Mouse (Mus musculus) lung, postnatal 4 days (tissue): ENCODE measurements around the gene Cntrl.

Source experiments
- DNase-seq, 2 experiments: peaks; one replicate each; pipeline ENCODE4 v3.0.0; 2021

Gene Cntrl

GRCm38 (mm10) chr2:35109141-35109923 lies at the start of gene Cntrl:
Gene Cntrl, plus strand, starts transcription at chr2:35109492.
- DNase-seq: peak; percentile 96 to 97

GRCm38 (mm10) chr2:35060256-35060655 lies 49.0 kb upstream of the Cntrl start:
- no peak for DNase-seq

GRCm38 (mm10) chr2:35060897-35061296 lies 48.4 kb upstream of the Cntrl start:
- DNase-seq: no peak

DNA sequence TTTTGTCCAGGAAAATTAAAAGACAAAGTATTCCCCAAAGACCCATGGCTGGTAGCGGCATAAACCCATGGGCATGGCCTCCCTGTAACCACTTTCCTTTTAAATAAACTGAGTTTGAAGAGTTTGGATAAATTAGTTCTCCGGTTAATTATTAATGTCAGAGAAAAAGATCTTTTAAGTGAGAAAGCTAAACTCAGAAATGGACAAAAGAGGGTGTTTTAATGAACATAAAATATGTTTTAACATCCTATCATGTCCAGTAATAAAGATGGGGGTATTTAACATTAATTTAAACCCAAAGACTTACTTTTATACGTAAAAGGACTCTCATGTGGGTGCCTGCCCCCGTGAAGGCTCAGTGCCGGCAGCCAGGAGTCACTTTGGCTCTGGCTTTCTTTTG lies 48.0 kb upstream of the Cntrl start, which contains the start of gene Hc:
Gene Hc, minus strand, starts transcription at position 101 of the 400 bp plus-strand sequence.
- no peak for DNase-seq

GRCm38 (mm10) chr2:35063333-35064030 lies 45.8 kb upstream of the Cntrl start:
- no peak for DNase-seq

- DNase-seq: no peak
Measured at GRCm38 (mm10) chr2:35066525-35067082, 42.7 kb upstream of the Cntrl start.

GRCm38 (mm10) chr2:35067117-35067516 lies 42.2 kb upstream of the Cntrl start:
- no peak for DNase-seq

GRCm38 (mm10) chr2:35069124-35069523 lies 40.2 kb upstream of the Cntrl start:
- DNase-seq: no peak

- DNase-seq: no peak
Measured at GRCm38 (mm10) chr2:35070275-35070674, 39.0 kb upstream of the Cntrl start.

GRCm38 (mm10) chr2:35072547-35072946 lies 36.7 kb upstream of the Cntrl start:
- no peak for DNase-seq

- DNase-seq: no peak
Measured at GRCm38 (mm10) chr2:35074328-35074727, 35.0 kb upstream of the Cntrl start.

- no peak for DNase-seq
Measured at GRCm38 (mm10) chr2:35079166-35079565, 30.1 kb upstream of the Cntrl start.

DNA sequence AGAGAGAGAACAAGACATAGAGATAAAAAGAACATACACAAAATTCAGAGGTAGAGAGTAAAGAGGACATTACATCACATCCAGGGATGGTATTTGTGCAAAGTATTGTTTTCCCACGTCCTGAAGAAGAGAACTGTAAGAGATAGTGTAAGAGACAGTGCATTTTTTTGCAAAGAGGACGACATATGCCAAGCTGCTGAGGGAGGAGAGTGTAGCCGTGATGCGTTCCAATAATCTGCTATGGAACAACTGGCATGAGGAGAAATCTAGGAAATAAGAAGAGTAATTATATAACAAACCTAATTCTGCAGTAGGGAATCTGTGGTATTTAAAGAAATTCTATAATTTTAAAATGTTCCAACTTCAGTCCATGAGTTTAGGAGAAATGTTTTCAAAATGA lies 21.9 kb upstream of the Cntrl start:
- no peak for DNase-seq

DNA sequence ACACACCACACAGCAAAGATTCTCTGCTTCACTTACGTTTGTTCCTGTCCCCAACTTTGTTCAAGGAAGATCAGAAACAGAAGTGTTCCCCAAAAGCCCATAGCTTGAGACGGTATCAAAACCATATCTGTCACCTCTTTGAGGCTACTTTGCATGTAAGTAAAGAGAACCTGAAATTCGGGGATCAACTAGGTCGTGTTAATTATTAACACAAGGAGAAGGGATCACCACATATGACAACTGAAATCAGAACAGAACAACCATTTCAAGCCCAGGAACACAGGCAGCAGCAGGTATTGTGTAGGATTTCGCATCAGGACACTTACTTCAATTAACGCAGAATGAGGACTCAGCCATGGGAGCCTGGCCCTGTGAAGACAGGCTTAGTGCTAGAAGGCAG lies 8.8 kb upstream of the Cntrl start:
- DNase-seq: no peak

- DNase-seq: no peak
Measured at GRCm38 (mm10) chr2:35101443-35101842, 7.8 kb upstream of the Cntrl start, which contains the start of gene AI182371. Gene AI182371, minus strand, starts transcription at chr2:35101543.

DNA sequence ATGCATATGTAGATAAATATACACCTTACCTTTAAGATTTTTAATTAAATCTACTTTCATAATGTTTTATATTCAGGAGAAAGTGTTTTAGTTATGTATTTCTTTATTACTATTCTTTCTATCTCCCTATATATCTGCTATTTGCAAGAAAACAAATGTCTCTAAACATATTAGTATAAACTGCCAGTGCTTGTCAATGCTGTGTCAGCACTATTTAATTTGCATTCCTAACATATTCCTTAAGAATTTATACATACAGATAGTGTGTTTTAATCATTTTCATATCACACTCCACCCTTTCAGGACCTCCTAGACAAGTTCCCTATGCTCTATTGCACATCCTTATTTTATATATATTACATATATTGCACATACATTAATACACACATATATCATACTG lies 6.5 kb upstream of the Cntrl start:
- no peak for DNase-seq

DNA sequence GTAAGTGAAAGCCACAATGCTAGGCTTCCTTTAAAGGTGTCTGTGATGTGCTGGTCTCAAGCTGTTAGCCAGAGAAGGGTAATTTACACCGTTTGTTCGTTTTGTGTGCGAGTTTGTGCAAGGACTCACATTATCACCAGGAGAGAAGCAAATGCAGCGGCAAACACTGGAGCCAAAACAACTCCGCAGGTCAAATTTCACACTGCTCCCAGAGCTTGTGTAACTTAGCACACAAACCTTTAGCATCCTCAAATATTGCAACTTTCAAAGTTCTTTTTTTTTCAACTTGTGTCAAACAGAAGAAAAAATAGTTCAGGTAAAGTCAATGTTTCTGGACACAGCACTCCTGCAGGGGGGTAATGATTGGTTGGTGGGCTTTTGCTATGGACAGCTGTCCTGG lies 5.7 kb upstream of the Cntrl start:
- DNase-seq: no peak

DNA sequence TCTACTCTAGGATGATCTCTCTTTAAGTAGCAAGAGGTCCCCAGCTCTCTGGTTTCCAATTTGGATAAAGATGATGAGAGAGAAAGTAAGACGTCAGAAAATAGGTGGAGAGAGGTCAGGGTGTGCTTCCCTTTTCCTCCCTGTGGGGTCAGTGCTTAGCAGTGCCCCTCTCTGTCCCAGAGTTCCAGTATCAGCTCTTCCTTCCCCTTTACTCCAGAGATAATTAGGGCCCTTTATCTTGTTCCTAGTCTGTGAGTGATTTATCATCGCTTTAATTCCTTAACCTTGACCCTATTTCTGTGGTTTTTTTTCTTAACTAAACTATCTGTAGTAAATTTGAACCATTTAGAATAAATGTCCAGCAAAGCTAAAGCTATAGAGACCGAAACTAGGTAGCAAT lies 4.4 kb upstream of the Cntrl start:
- no peak for DNase-seq

DNA sequence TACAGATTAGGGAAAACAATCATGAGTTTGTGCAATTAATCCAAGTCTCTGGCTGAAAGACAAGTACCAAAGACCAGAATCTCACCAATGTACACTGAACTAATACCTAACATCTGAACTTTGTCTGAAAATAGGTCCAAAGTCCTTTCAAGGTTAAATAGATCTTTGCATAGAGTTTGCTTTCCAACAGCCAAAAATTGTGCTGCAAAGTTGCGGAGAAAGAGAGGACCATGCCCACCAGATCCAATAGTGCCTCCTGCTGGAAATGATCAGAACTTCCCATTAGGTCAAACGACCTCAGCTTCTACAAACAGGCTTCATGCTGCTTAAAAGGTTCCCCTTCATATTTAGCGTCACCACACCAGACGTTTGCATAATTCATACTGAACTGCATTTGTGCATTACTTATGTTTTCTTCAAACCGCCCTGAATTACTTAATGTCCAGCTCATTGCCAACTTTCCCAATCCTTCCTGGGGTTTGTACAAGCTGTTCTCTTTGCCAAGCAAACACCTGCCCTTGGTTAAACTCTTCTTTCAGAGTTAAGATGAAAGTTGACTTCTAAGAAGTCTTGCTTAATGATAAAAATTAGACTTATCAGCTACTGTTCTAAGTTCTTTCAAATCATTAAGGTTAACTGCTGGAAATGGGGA lies 1.2 kb upstream of the Cntrl start:
- DNase-seq: peak in 1 of 2 experiments; percentile 73

DNA sequence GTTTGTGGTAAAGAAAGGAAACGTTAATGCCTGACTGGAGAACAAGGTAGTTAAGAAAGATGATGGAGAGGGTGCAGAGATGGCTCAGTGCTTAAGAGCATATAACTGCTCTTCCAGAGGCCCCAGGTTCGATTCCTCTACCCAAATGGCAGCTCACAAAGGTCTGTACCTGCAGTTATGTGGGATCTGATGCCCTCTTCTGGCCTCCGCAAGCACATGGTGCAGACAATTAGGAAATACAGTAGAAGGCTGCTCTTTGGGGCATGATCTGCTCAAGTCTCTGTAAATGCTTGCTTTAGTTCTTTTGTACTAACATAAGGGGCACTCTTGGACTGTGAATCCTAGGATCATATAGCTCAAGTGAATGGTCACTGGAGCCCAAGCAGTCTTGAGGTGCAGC lies 580 bp upstream of the Cntrl start:
- DNase-seq: peak; percentile 43 to 62

DNA sequence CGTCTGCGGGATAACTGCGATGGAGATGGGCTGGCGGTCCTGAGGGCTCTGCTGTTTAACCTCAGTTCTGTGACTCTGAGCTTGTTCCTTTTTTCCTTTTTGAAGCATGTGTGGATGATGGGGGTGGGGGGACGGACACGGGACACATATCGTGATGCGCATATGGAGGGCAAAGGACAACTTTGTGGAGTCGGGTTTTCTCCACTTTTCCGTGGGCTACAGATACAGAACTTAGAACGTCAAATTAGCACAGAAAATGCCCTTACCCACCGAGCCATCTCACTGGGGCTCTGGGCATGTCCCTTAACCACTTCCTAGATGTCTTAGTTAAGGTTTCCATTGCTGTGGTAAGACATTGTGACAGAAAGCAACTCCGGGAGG lies 622 bp downstream of the Cntrl start:
- DNase-seq: no peak

DNA sequence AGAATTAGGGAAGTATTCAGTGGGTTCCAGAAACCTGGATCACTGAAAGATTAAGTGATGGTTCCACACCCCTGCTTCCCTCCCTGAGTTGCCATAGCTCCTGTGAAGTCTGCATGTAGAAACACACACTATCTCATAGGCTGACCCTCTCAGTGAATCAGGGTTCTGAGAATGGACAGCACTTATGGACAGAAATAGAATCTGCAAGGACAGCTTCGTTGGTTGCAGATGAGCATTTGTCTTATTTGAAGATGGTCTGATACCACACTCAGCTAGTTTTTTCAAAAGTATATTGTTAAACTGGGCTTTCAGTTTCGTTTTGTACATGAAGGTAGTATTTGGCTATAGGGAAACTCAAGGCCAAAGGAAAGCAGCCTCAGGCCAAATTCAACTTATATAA lies 1.2 kb downstream of the Cntrl start:
- DNase-seq: no peak

- no peak for DNase-seq
Measured at GRCm38 (mm10) chr2:35124716-35125115, 15.4 kb downstream of the Cntrl start.

DNA sequence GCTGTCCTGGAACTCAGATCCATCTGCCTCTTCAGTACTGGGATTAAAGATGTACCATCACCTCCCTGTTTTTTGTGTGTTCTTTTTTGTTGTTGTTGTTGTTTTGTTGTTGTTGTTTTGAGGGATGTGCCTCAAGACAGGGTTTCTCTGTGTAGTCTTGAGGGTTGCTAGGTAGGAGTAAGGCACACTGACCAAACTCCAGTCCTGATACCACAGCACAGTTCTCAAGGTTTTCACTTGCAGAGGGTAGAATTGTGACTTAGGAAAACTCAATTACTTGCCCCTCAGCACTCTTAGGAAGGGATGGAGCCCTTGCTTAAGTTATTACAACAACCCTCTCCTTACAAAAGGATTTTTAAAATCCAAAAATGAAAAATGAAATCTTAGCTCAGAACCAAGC lies 22.2 kb downstream of the Cntrl start:
- no peak for DNase-seq
